In the genomic region with DNA sequence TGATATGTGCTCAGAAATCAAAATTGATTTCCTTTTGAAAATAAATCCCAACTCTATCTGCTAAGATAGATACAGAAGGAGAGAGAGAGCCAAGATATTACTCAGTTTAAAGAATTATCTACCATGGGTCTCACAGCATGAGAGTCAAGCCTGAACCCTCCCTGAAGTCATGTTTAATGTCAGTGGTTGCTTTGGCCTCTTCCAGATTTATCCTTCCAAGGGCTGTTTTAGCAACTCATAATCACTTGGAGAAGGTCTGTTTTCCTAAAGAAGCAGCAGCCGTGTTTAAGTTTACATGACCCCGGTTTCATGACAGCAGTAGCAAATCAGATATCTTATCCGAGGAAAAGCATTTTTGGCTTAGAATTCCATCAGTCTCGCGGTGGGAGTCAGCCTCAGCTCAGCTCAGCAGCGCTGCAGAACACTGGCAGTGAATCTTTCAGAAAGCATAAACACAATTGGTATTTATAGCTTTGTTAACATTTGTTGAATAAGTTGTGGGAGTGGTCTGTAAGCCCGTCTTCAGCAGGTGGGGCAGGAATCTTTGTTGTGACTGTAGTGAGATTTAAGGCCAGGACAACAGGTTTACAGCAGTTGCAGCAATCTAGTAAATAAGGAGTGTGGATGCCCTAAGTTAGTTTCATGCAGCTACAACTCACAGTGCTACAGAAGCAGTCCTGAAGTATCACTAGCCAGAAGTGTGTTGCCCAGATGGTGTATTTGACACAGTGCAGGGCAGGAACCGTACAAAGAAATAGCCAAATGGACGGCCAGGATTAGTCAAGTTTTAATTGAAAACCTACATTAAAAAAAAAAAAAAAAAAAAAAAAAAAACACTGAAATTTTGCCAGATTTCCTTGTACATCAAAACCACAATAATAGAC, we compare ENCODE assay signal across 14 mouse cellular contexts.
DNase-seq lines count a peak whose midpoint lies in the region; ATAC-seq and TF ChIP-seq lines count a peak whose summit lies in the region.
"Had no signal": no experiment of that assay in that cellular context is flagged by ENCODE, and none has a peak within 500 bp of the region (broad histone marks: within the 10 kb centered on the region; RNA-seq: fewer than 3 reads in every experiment).

No protein-coding gene starts in this region.

- no peak overlapping the region for H3K4me3 ChIP-seq in embryonic facial prominence, embryonic 12.5 days
- no peak overlapping the region for H3K4me3 ChIP-seq in embryonic facial prominence, embryonic 10.5 days
- H3K4me3 ChIP-seq in lung, embryonic 14.5 days (ENCODE audit: low read depth, low read length): no peak overlapping the region
- H3K4me3 ChIP-seq in intestine, embryonic 14.5 days (ENCODE audit: low read depth, low read length): peak overlapping the region; percentile 36
- no peak overlapping the region for H3K4me3 ChIP-seq in stomach, embryonic 14.5 days (ENCODE audit: low read depth, low read length)
- H3K4me3 ChIP-seq in cerebellum, adult 2 months (replicated peaks; ENCODE audit: insufficient read depth, low read depth, low read length): no peak overlapping the region
- H3K4me3 ChIP-seq: heart, adult 2 months; liver, embryonic 15.5 days had no signal

- H3K27ac ChIP-seq in embryonic facial prominence, embryonic 12.5 days: peak overlapping the region; percentile 54; the same call in 1 of the 2 replicates
- no peak overlapping the region; the same call in 1 of the 2 replicates for H3K27ac ChIP-seq in embryonic facial prominence, embryonic 10.5 days (replicated peaks)
- no peak overlapping the region for H3K27ac ChIP-seq in lung, embryonic 14.5 days (ENCODE audit: low read depth)
- peak overlapping the region; percentile 97 for H3K27ac ChIP-seq in intestine, embryonic 14.5 days (ENCODE audit: low read depth)
- no peak overlapping the region for H3K27ac ChIP-seq in stomach, embryonic 14.5 days (ENCODE audit: low read length)
- no peak overlapping the region for H3K27ac ChIP-seq in cerebellum, adult 2 months (ENCODE audit: insufficient read depth, low read length)
- H3K27ac ChIP-seq: heart, adult 2 months; liver, embryonic 15.5 days had no signal

- no peak for DNase-seq in embryonic facial prominence, embryonic 10.5 days (ENCODE audit: low spot score)
- DNase-seq in lung, embryonic 14.5 days: peak; percentile 79
- no peak for DNase-seq in lung, postnatal 4 days
- peak; percentile 72 for DNase-seq in intestine, embryonic 14.5 days (ENCODE audit: low spot score)
- no peak for DNase-seq in cerebellum, adult 2 months
- DNase-seq in left cerebral cortex, adult 11 months (ENCODE audit: low spot score): no peak
- DNase-seq: adrenal gland, postnatal 10 days; cerebellum, postnatal 36 days; heart, adult 2 months; kidney, postnatal 25 days had no signal

- no peaks in the 10 kb centered on the region for H3K9me3 ChIP-seq in embryonic facial prominence, embryonic 12.5 days
- no peaks in the 10 kb centered on the region for H3K9me3 ChIP-seq in embryonic facial prominence, embryonic 10.5 days
- H3K9me3 ChIP-seq in lung, embryonic 14.5 days (ENCODE audit: low read depth, low read length): no peaks in the 10 kb centered on the region
- H3K9me3 ChIP-seq in intestine, embryonic 14.5 days (ENCODE audit: control insufficient read depth, low read length): no peaks in the 10 kb centered on the region
- H3K9me3 ChIP-seq in stomach, embryonic 14.5 days (ENCODE audit: control insufficient read depth, low read depth, low read length): no peaks in the 10 kb centered on the region
- H3K9me3 ChIP-seq: liver, embryonic 15.5 days had no signal

- TF ChIP-seq POLR2A in cerebellum, adult 2 months (IDR thresholded peaks at IDR 0.05; ENCODE audit: borderline replicate concordance, insufficient read depth, low read length): no peak

- no peak for TF ChIP-seq CTCF in lung, embryonic 14.5 days (IDR thresholded peaks at IDR 0.05; ENCODE audit: low read depth)
- TF ChIP-seq CTCF in cerebellum, adult 2 months (IDR thresholded peaks at IDR 0.05; ENCODE audit: borderline replicate concordance, insufficient read depth, low read depth, low read length): no peak

- H3K9ac ChIP-seq in embryonic facial prominence, embryonic 12.5 days: no peak overlapping the region
- H3K9ac ChIP-seq in lung, embryonic 14.5 days: no peak overlapping the region
- peak overlapping the region; percentile 63 for H3K9ac ChIP-seq in intestine, embryonic 14.5 days (ENCODE audit: low read length)
- no peak overlapping the region for H3K9ac ChIP-seq in stomach, embryonic 14.5 days (replicated peaks; ENCODE audit: low read depth, low read length)
- H3K9ac ChIP-seq: liver, embryonic 15.5 days had no signal

- H3K27me3 ChIP-seq in embryonic facial prominence, embryonic 12.5 days: no peaks in the 10 kb centered on the region
- no peaks in the 10 kb centered on the region for H3K27me3 ChIP-seq in embryonic facial prominence, embryonic 10.5 days (replicated peaks; ENCODE audit: low read depth, poor library complexity, severe bottlenecking)
- H3K27me3 ChIP-seq in lung, embryonic 14.5 days (ENCODE audit: insufficient read depth, low read length): no peaks in the 10 kb centered on the region
- H3K27me3 ChIP-seq in intestine, embryonic 14.5 days (replicated peaks; ENCODE audit: control insufficient read depth, insufficient read depth, low read length): no peaks in the 10 kb centered on the region
- H3K27me3 ChIP-seq in stomach, embryonic 14.5 days (ENCODE audit: control insufficient read depth, insufficient read depth, low read length): no peaks in the 10 kb centered on the region
- no peaks in the 10 kb centered on the region for H3K27me3 ChIP-seq in cerebellum, adult 2 months (ENCODE audit: control insufficient read depth, insufficient read depth, low read length)
- H3K27me3 ChIP-seq: liver, embryonic 15.5 days had no signal

- H3K4me1 ChIP-seq in embryonic facial prominence, embryonic 12.5 days: peaks cover 7% of the 10 kb centered on the region
- peaks cover 15% of the 10 kb centered on the region for H3K4me1 ChIP-seq in embryonic facial prominence, embryonic 10.5 days
- peaks cover 5% of the 10 kb centered on the region; the same call in 1 of the 2 replicates for H3K4me1 ChIP-seq in lung, embryonic 14.5 days (ENCODE audit: insufficient read depth)
- H3K4me1 ChIP-seq in intestine, embryonic 14.5 days (replicated peaks; ENCODE audit: control insufficient read depth, insufficient read depth, low read length): peaks cover 18% of the 10 kb centered on the region; the same call in 1 of the 2 replicates
- H3K4me1 ChIP-seq in stomach, embryonic 14.5 days (ENCODE audit: control insufficient read depth, insufficient read depth, low read length): no peaks in the 10 kb centered on the region
- no peaks in the 10 kb centered on the region for H3K4me1 ChIP-seq in cerebellum, adult 2 months (ENCODE audit: control insufficient read depth, insufficient read depth, low read length)
- H3K4me1 ChIP-seq: liver, embryonic 15.5 days had no signal

- H3K36me3 ChIP-seq in embryonic facial prominence, embryonic 12.5 days: no peaks in the 10 kb centered on the region
- H3K36me3 ChIP-seq in embryonic facial prominence, embryonic 10.5 days (replicated peaks): no peaks in the 10 kb centered on the region
- H3K36me3 ChIP-seq in lung, embryonic 14.5 days (ENCODE audit: insufficient read depth): no peaks in the 10 kb centered on the region
- H3K36me3 ChIP-seq in intestine, embryonic 14.5 days (ENCODE audit: control insufficient read depth, insufficient read depth, low read length): no peaks in the 10 kb centered on the region
- H3K36me3 ChIP-seq in stomach, embryonic 14.5 days (ENCODE audit: control insufficient read depth, insufficient read depth, low read length): no peaks in the 10 kb centered on the region
- H3K36me3 ChIP-seq: liver, embryonic 15.5 days had no signal

- no peak overlapping the region for H3K4me2 ChIP-seq in embryonic facial prominence, embryonic 12.5 days (replicated peaks)
- peak overlapping the region; percentile 18; the same call in 1 of the 2 replicates for H3K4me2 ChIP-seq in lung, embryonic 14.5 days
- H3K4me2 ChIP-seq in intestine, embryonic 14.5 days (ENCODE audit: low read length): peak overlapping the region; percentile 58
- H3K4me2 ChIP-seq in stomach, embryonic 14.5 days (replicated peaks; ENCODE audit: low read depth, low read length): no peak overlapping the region
- H3K4me2 ChIP-seq: liver, embryonic 15.5 days had no signal

- WGBS in embryonic facial prominence, embryonic 12.5 days: 32% methylated on average over 9 of the region's 9 CpGs
- 53% methylated on average over 9 of the region's 9 CpGs for WGBS in embryonic facial prominence, embryonic 10.5 days
- 16% methylated on average over 9 of the region's 9 CpGs for WGBS in lung, embryonic 14.5 days
- 12% methylated on average over 9 of the region's 9 CpGs for WGBS in intestine, embryonic 14.5 days
- 14% methylated on average over 9 of the region's 9 CpGs for WGBS in stomach, embryonic 14.5 days
- 36% methylated on average over 9 of the region's 9 CpGs for WGBS in cerebellum, adult 2 months

- no peak for ATAC-seq in embryonic facial prominence, embryonic 12.5 days (ENCODE audit: insufficient number of reproducible peaks, insufficient read depth, low FRiP score, low TSS enrichment)
- peak; percentile 75 for ATAC-seq in lung, embryonic 14.5 days (ENCODE audit: insufficient read depth)
- peak; percentile 88 for ATAC-seq in intestine, embryonic 14.5 days (replicated peaks; ENCODE audit: low FRiP score, low TSS enrichment, low read depth)
- peak; percentile 42; the same call in 1 of the 2 replicates for ATAC-seq in stomach, embryonic 14.5 days (ENCODE audit: insufficient number of reproducible peaks, insufficient read depth, low FRiP score, low read depth)
- ATAC-seq: hindbrain, embryonic 16.5 days had no signal

Comparison
In these comparisons a context has a peak if more than half of its experiments do, and no peak if none do; other contexts are left out.
1. H3K27ac ChIP-seq: peak in embryonic facial prominence, embryonic 12.5 days (single experiment) and intestine, embryonic 14.5 days (single experiment); none in embryonic facial prominence, embryonic 10.5 days (single experiment), lung, embryonic 14.5 days (single experiment), stomach, embryonic 14.5 days (single experiment) and cerebellum, adult 2 months (single experiment).
2. DNase-seq: peak in lung, embryonic 14.5 days (single experiment) and intestine, embryonic 14.5 days (single experiment); none in embryonic facial prominence, embryonic 10.5 days (single experiment), lung, postnatal 4 days (0 of 2), cerebellum, adult 2 months (0 of 2) and left cerebral cortex, adult 11 months (single experiment).
3. H3K4me2 ChIP-seq: peak in lung, embryonic 14.5 days (single experiment) and intestine, embryonic 14.5 days (single experiment); none in embryonic facial prominence, embryonic 12.5 days (single experiment) and stomach, embryonic 14.5 days (single experiment).